Mouse (Mus musculus) testis, adult 2 months (tissue): Measurements from ENCODE around the gene Nwd1. TPM values are rescaled to one million over a fixed set of nuclear protein-coding genes. Genes with fewer than 3 reads are reported as not detected.

Experiments used
- H3K27ac ChIP-seq: fragments of 200-500 bp; 2 replicates; pipeline ENCODE4 v1.5.1; 2012; ENCODE audit warnings: low read depth, low read length; ENCODE audit not compliant: control insufficient read depth, insufficient read depth
- H3K27me3 ChIP-seq: fragments of 200-500 bp; 2 replicates; pipeline ENCODE4 v1.6.1; 2012; ENCODE audit warnings: mild to moderate bottlenecking, low read length, moderate library complexity; ENCODE audit not compliant: control insufficient read depth, insufficient read depth
- H3K36me3 ChIP-seq: fragments of 200-500 bp; 2 replicates; pipeline ENCODE4 v1.6.1; 2012; ENCODE audit warnings: mild to moderate bottlenecking, low read length; ENCODE audit not compliant: control insufficient read depth, insufficient read depth
- H3K4me1 ChIP-seq: fragments of 200-500 bp; 2 replicates; pipeline ENCODE4 v1.6.1; 2012; ENCODE audit warnings: low read length; ENCODE audit not compliant: control insufficient read depth, insufficient read depth
- H3K4me3 ChIP-seq: fragments of 200-500 bp; 2 replicates; pipeline ENCODE4 v1.5.1; 2012; ENCODE audit warnings: low read depth, mild to moderate bottlenecking, low read length, moderate library complexity, mixed read lengths; ENCODE audit not compliant: control insufficient read depth
- CTCF ChIP-seq: fragments of 200-500 bp; IDR thresholded peaks from 2 replicates; pipeline ENCODE4 v1.5.1; 2012; ENCODE audit warnings: low read depth, mild to moderate bottlenecking, inconsistent platforms, low read length, moderate library complexity; ENCODE audit not compliant: control insufficient read depth, insufficient read depth, insufficient replicate concordance
- POLR2A ChIP-seq: fragments of 200-500 bp; IDR thresholded peaks from 2 replicates; pipeline ENCODE4 v1.6.1; 2012; ENCODE audit warnings: low read depth, mild to moderate bottlenecking, inconsistent platforms, low read length, moderate library complexity; ENCODE audit not compliant: control insufficient read depth
- polyA plus RNA-seq: library from polyadenylated mRNA; depleted of rRNA; stranded (reverse); fragments of >200 nt; gene quantifications from 2 replicates; pipeline ENCODE4 v1.2.3, GENCODE M21; 2012; rRNA removed

The Nwd1 gene
- polyA plus RNA-seq, 1 experiment, result 0.79 TPM

DNA sequence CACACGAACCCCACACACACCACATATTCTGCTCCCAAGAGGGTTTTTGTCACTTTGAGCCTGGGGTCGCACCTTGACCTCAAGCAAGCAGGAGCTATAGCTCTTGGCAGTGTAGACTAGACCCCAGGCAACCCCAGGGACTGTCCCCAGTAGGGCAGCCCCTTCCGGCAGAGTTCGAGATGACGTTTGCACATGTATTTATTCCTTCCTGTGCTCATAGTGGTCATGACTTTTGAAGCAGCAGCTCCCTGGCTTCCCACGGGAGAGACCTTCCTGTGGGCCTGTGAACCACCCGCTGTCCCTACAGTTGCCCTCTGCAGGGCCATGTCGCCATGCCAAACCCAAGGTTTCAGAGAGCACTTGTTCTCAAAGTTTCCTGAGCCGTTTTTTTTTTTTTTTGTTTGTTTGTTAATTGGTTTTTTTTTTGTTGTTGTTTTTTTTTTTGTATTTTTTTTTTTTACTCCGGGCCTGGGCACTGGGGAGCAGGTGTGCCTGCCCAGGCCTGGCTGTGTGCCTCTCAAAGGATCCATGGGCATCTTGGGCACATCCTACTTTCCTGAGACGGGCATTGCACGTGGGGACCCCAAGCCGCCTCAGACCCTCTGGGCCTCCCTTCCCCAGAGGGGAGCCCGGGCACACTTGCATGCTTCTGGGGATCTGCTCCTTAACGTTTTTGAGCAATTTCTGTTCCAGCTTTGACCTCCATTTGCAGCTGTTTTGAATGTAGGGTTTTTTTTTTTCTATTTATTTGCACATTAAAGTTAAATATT is 111.1 kb downstream of the Nwd1 start:
- TF ChIP-seq CTCF, result no peak
- no peak for TF ChIP-seq POLR2A
- Histone ChIP-seq H3K4me3 (no peak overlapping the region; the same call in 1 of the 2 replicates), H3K4me1 (no peaks in the 10 kb centered on the region; the same call in 1 of the 2 replicates), H3K36me3 (no peaks in the 10 kb centered on the region), H3K27me3 (no peaks in the 10 kb centered on the region), H3K27ac (no peak overlapping the region)

DNA sequence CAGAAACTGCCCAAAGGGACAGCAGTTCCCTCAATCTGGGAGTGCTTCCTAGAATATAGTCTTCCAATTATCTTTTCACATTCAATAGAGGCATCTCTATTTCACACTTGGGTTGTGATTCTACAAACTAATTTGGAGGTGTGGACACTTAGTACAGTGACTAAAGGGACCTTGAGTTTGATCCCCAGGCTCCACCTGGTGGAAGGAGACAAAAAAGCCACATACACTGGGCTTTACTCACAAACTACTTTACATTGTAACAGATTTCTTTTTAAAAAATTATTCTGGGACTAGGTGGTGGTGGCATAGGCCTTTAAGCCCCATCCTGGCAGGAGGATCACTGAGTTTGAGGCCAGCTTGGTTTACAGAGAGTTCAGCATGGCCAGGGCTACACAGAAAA is 111.8 kb downstream of the Nwd1 start:
- H3K36me3 ChIP-seq, result no peaks in the 10 kb centered on the region

GRCm38 (mm10) chr8:72760216-72760615 is 113.7 kb downstream of the Nwd1 start:
- no peak for TF ChIP-seq CTCF
- TF ChIP-seq POLR2A, result no peak
- H3K4me1 ChIP-seq, result no peaks in the 10 kb centered on the region; the same call in 1 of the 2 replicates
- H3K27me3 ChIP-seq, result no peaks in the 10 kb centered on the region
- no peak overlapping the region for H3K4me3 ChIP-seq
- H3K27ac ChIP-seq, result no peak overlapping the region
- H3K36me3 ChIP-seq, result no peaks in the 10 kb centered on the region

More for the DNA sequence above, 111.8 kb downstream of the Nwd1 start:
- H3K27me3 ChIP-seq, result no peaks in the 10 kb centered on the region
- no peak overlapping the region for H3K27ac ChIP-seq
- H3K4me3 ChIP-seq, result no peak overlapping the region
- H3K4me1 ChIP-seq, result no peaks in the 10 kb centered on the region; the same call in 1 of the 2 replicates
- TF ChIP-seq POLR2A (no peak), CTCF (no peak)

DNA sequence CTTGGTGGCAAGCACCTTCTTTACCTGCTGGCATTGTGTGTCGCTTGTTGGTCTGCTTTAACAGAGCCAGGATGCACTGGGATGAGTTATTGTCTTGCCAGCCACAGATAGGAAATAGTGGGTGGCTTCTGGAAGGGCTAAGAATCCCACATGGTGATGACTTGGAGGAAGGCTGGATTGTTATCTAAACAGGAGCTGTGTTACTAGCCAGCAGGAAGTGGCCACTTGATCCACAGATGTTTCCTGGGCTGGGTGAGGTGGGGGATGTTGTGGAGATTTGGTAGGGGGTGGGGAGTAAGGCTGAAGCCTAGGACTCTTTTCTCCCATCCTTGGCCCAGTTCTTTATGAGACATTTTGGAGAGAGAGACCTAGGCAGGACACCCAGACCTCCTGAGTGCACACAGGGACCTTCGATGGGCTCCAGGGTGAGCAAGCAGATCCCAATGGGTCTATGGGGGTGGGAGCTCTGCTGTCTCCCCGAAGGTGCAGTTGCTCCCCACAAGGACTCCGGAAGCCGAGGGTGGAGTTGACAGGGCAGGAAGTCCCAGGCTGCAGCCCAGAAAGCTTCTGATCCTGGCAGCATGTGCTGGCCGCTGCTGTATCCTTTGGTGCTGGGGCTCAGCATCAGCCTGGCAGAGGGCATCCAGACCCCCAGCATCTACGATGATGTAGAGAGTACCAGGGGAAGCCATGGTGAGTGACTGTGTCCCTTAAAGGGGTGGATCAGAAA is 115.0 kb downstream of the Nwd1 start, which contains the start of gene F2rl3:
Gene F2rl3, plus strand, starts transcription at position 559 of the 730 bp plus-strand sequence.
- Histone ChIP-seq H3K27me3 (no peaks in the 10 kb centered on the region), H3K4me1 (no peaks in the 10 kb centered on the region; the same call in 1 of the 2 replicates), H3K27ac (no peak within 1 kb of the TSS), H3K36me3 (no peaks in the 10 kb centered on the region), H3K4me3 (no peak within 1 kb of the TSS)
- TF ChIP-seq CTCF, result no peak
- no peak for TF ChIP-seq POLR2A

GRCm38 (mm10) chr8:72762306-72762705 is 115.8 kb downstream of the Nwd1 start:
- TF ChIP-seq CTCF, result no peak
- TF ChIP-seq POLR2A, result no peak
- no peaks in the 10 kb centered on the region for H3K27me3 ChIP-seq
- no peak overlapping the region for H3K4me3 ChIP-seq
- no peaks in the 10 kb centered on the region for H3K36me3 ChIP-seq
- H3K27ac ChIP-seq, result no peak overlapping the region
- no peaks in the 10 kb centered on the region; the same call in 1 of the 2 replicates for H3K4me1 ChIP-seq

GRCm38 (mm10) chr8:72765696-72766095 is 119.2 kb downstream of the Nwd1 start:
- Histone ChIP-seq H3K27ac (no peak overlapping the region), H3K4me3 (no peak overlapping the region), H3K27me3 (no peaks in the 10 kb centered on the region), H3K36me3 (no peaks in the 10 kb centered on the region), H3K4me1 (no peaks in the 10 kb centered on the region; the same call in 1 of the 2 replicates)
- TF ChIP-seq POLR2A (no peak), CTCF (no peak)

- no peaks in the 10 kb centered on the region for H3K27me3 ChIP-seq
- H3K36me3 ChIP-seq, result no peaks in the 10 kb centered on the region
- no peaks in the 10 kb centered on the region; the same call in 1 of the 2 replicates for H3K4me1 ChIP-seq
- no peak overlapping the region for H3K27ac ChIP-seq
- H3K4me3 ChIP-seq, result no peak overlapping the region
- TF ChIP-seq POLR2A (no peak), CTCF (no peak)
Measured at GRCm38 (mm10) chr8:72766777-72767176, 120.3 kb downstream of the Nwd1 start.

Other genes starting within 250 kb of the Nwd1 start
- 11.9 and 12.0 TPM in 2 replicates for gene Eps15l1, start 225.3 kb upstream of the Nwd1 start, polyA plus RNA-seq
- 41.8 and 53.8 TPM in 2 replicates for gene Calr3, start 202.8 kb upstream of the Nwd1 start, polyA plus RNA-seq
- gene 1700030K09Rik, start 202.8 kb upstream of the Nwd1 start, polyA plus RNA-seq, result 44.3 and 46.6 TPM in 2 replicates
- gene Cherp, start 171.5 kb upstream of the Nwd1 start, polyA plus RNA-seq, result 54.1 and 57.7 TPM in 2 replicates
- 9.1 and 10.4 TPM in 2 replicates for gene Slc35e1, start 154.1 kb upstream of the Nwd1 start, polyA plus RNA-seq
- gene Med26, start 98.4 kb upstream of the Nwd1 start, polyA plus RNA-seq, result 80.0 and 95.3 TPM in 2 replicates
- gene Smim7, start 75.6 kb upstream of the Nwd1 start, polyA plus RNA-seq, result 12.7 and 14.0 TPM in 2 replicates
- gene Tmem38a, start 74.7 kb upstream of the Nwd1 start, polyA plus RNA-seq, result 2.6 and 3.1 TPM in 2 replicates
- 468 and 505 TPM in 2 replicates for gene Sin3b, start 76.6 kb downstream of the Nwd1 start, polyA plus RNA-seq
- 0.30 and 0.46 TPM in 2 replicates for gene F2rl3, start 115.2 kb downstream of the Nwd1 start, polyA plus RNA-seq